Mouse (Mus musculus) brain, embryonic 14.5 days (tissue): Measurements from ENCODE around the gene Scube2.

Experiments used
- CTCF ChIP-seq: fragments of 200-500 bp; IDR thresholded peaks from 2 replicates; pipeline ENCODE4 v1.5.1; 2012; ENCODE audit warnings: inconsistent platforms, mild to moderate bottlenecking, moderate library complexity, borderline replicate concordance; ENCODE audit not compliant: insufficient read depth, insufficient read length; ENCODE audit errors: extremely low read depth
- POLR2A ChIP-seq: fragments of 200-500 bp; IDR thresholded peaks from 2 replicates; pipeline ENCODE4 v1.6.1; 2012; ENCODE audit warnings: mild to moderate bottlenecking, inconsistent platforms, borderline replicate concordance; ENCODE audit not compliant: poor library complexity, insufficient read depth, insufficient read length, severe bottlenecking; ENCODE audit errors: extremely low read depth

DNA sequence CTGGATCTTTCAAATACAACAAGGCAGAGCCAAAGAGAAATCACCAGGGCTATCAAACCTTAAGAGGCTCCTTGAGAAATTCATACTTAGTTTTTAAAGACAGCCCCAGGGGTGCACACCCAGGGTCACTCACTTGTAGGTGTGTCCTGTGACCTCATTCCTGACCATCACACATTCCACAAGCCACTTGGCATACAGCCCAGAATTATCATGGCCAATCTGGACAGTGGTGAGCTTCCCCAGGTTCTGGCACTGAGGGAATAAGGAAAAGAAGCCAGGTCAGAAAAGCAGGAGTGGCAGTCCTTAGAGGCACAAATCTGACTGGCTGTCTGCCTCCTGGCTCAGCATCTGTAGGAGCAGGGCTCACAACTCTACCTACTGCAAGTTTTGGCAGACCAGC is 33.4 kb upstream of the Scube2 start:
- TF ChIP-seq CTCF (no peak), POLR2A (no peak)
